Mouse (Mus musculus): ENCODE results near the gene Gm10662. TPM values are rescaled to one million over a fixed set of nuclear protein-coding genes. Genes with fewer than 3 reads are reported as not detected.
"Not testable (repeated sequence)": the region's sequence is repeated elsewhere in the genome, so short reads cannot be mapped to it uniquely, and the experiment has no call there.

Gm10662 gene
- polyA plus RNA-seq (2015; fragmentation: Nextera tagmentation; extraction: Ambion mirVana), result not detected in 2 replicates

DNA sequence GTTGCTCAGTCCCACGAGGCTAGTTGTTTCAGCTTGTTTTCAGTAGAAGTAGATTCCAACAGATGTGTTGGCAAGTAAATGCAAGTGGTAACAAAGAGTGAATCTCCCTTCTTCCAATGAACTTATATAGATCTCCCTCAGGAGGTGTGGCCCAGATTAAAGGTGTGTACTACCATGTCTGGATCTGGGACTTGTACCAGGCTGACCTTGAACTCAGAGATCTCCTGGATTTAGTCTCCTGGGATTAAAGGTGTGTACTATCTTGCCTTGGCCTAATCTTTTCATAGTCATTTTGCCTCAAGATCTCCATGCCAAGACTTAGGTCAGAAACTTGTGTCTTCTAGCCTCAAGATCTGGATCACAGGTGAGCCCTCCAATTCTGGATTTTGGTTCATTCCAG is at the start of gene Gm10662:
Gm10662 (minus strand) TSS at position 101 of the 400 bp plus-strand sequence.
- H3K27me3 ChIP-seq; H3K9me3 ChIP-seq; H3K27ac ChIP-seq (replicated peaks); H3K36me3 ChIP-seq; ATAC-seq (replicated peaks); H3K4me2 ChIP-seq (replicated peaks); H3K4me1 ChIP-seq; H3K9ac ChIP-seq (replicated peaks); H3K4me3 ChIP-seq: not testable (repeated sequence)
- no CpG with 5 or more reads among the region's 1 CpGs for WGBS

DNA sequence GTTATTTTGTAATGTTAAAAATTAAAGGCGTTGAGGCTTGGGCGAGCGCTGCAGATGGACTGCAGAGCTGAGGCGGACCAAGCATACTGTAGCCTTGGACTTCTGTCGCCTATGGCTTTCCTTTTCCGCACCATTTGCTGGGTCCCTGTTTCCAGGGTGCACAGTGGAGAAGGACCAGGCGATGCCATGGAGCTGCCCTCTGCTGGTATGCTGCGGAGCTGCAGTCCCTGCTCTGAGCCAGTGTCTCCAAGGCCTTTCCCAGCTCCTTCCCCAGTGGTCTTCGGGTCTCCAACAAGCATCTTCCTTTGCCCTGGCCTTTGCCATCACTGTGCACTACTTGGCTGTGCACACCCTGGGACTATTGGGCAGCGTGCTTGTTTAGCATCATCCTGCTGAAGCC is 19.2 kb upstream of the Gm10662 start:
- not testable (repeated sequence) for ATAC-seq (replicated peaks)

More for the DNA sequence above, 19.2 kb upstream of the Gm10662 start:
- not testable (repeated sequence) for H3K9me3 ChIP-seq; H3K27ac ChIP-seq (replicated peaks); H3K4me2 ChIP-seq (replicated peaks); H3K9ac ChIP-seq (replicated peaks); H3K4me3 ChIP-seq; H3K36me3 ChIP-seq; H3K27me3 ChIP-seq; H3K4me1 ChIP-seq
- WGBS, result 87% methylated on average over 10 of the region's 10 CpGs

Other genes with a start within 250 kb of the Gm10662 start
- gene Gm4214, start 159.8 kb downstream of the Gm10662 start, polyA plus RNA-seq (2015; fragmentation: Nextera tagmentation; extraction: Ambion mirVana), result not detected in 2 replicates
- gene Gm4216, start 124.6 kb downstream of the Gm10662 start, polyA plus RNA-seq (2015; fragmentation: Nextera tagmentation; extraction: Ambion mirVana), result not detected in 2 replicates
- not detected in 2 replicates for gene Vmn1r163, start 88.9 kb downstream of the Gm10662 start, polyA plus RNA-seq (2015; fragmentation: Nextera tagmentation; extraction: Ambion mirVana)
- not detected in 2 replicates for gene Gm8720, start 77.0 kb downstream of the Gm10662 start, polyA plus RNA-seq (2015; fragmentation: Nextera tagmentation; extraction: Ambion mirVana)
- gene Vmn1r165, start 72.9 kb upstream of the Gm10662 start, polyA plus RNA-seq (2015; fragmentation: Nextera tagmentation; extraction: Ambion mirVana), result not detected in 2 replicates
- gene Vmn1r166, start 107.2 kb upstream of the Gm10662 start, polyA plus RNA-seq (2015; fragmentation: Nextera tagmentation; extraction: Ambion mirVana), result not detected in 2 replicates
- not detected in 2 replicates for gene Gm6902, start 134.4 kb upstream of the Gm10662 start, polyA plus RNA-seq (2015; fragmentation: Nextera tagmentation; extraction: Ambion mirVana)
- gene Nlrp4e, start 156.7 kb upstream of the Gm10662 start, polyA plus RNA-seq (2015; fragmentation: Nextera tagmentation; extraction: Ambion mirVana), result not detected in 2 replicates
- not detected in 2 replicates for gene Nlrp5, start 241.4 kb upstream of the Gm10662 start, polyA plus RNA-seq (2015; fragmentation: Nextera tagmentation; extraction: Ambion mirVana)